Mouse (Mus musculus) lung, adult 2 months (tissue): ENCODE measurements around the gene Gm2174. TPM values are rescaled to one million over a fixed set of nuclear protein-coding genes. Genes with fewer than 3 reads are reported as not detected.

ENCODE experiments used
- DNase-seq: peaks from one replicate; pipeline ENCODE4 v3.0.0; 2022
- H3K4me1 ChIP-seq: fragments of 200-500 bp; 2 replicates; pipeline ENCODE4 v1.6.1; 2011; ENCODE audit warnings: low read length; ENCODE audit not compliant: control insufficient read depth, insufficient read depth
- H3K4me3 ChIP-seq: fragments of 200-500 bp; replicated peaks from 2 replicates; pipeline ENCODE3; 2011; ENCODE audit warnings: low read depth, mild to moderate bottlenecking, control low read depth, low read length; ENCODE audit errors: extremely low read depth
- CTCF ChIP-seq: fragments of 200-500 bp; IDR thresholded peaks from 2 replicates; pipeline ENCODE4 v1.5.1; 2011; ENCODE audit warnings: mild to moderate bottlenecking, low read length, control low read depth; ENCODE audit not compliant: insufficient read depth
- POLR2A ChIP-seq: fragments of 200-500 bp; IDR thresholded peaks from 2 replicates; pipeline ENCODE4 v1.6.1; 2011; ENCODE audit warnings: low read depth, mild to moderate bottlenecking, control low read depth, low read length, borderline replicate concordance; ENCODE audit errors: extremely low read depth
- WGBS: fragments of 180-500 bp; shearing (Covaris S2); methylation state at CpG from one replicate; pipeline ENCODE4 v1.1.7; 2018; 5-methylcytosine and 5-hydroxymethylcytosine counted together
- polyA plus RNA-seq: library from polyadenylated mRNA; depleted of rRNA; stranded (reverse); fragments of >200 nt; gene quantifications from 2 replicates; pipeline ENCODE4 v1.2.3, GENCODE M21; 2012; rRNA removed

Gm2174 gene
- not detected in 2 replicates for polyA plus RNA-seq

DNA sequence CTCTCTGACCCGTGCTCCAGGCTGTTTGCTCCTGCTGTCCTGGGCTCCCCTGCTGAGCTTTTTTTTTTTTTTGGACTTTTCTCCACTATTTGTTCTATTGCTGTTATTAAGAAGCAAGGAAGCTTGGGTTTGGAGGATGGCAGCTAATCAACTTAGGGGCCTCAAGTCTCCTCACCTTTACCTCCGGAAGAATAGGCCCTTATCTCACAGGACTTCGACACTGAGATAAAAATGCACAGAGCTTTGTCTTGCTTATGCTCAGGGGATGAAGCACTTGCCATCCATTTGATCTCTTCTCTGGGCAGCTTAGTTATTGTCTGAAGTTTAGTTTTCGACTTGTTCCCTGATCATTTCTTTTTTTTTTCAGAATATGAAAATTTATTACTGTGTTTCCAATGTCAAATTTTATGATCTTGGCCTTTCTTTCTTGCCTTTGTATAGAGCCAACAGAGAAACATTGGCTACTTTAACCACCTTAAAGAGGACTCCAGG, at the start of gene Gm2174:
TSS of gene Gm2174 (plus strand) at position 442 of the 492 bp plus-strand sequence.
- WGBS: 71% methylated on average over 4 of the region's 4 CpGs
- DNase-seq: no peak
- Histone ChIP-seq H3K4me1 (no peaks in the 10 kb centered on the region), H3K4me3 (no peak within 1 kb of the TSS)
- no peak for TF ChIP-seq CTCF

GRCm38 (mm10) chrX:56404646-56405045, 43.1 kb upstream of the Gm2174 start:
- WGBS: 34% methylated on average over 2 of the region's 2 CpGs
- TF ChIP-seq POLR2A (no peak), CTCF (no peak)
- Histone ChIP-seq H3K4me3 (no peak overlapping the region), H3K4me1 (no peaks in the 10 kb centered on the region)
- no peak for DNase-seq

- no peak for TF ChIP-seq CTCF
- TF ChIP-seq POLR2A: no peak
- 21% methylated on average over 1 of the region's 1 CpGs for WGBS
- Histone ChIP-seq H3K4me3 (no peak overlapping the region), H3K4me1 (no peaks in the 10 kb centered on the region)
- no peak for DNase-seq
These were observed 42.3 kb upstream of the Gm2174 start for GRCm38 (mm10) chrX:56405482-56405881.

GRCm38 (mm10) chrX:56406128-56406527, 41.6 kb upstream of the Gm2174 start:
- TF ChIP-seq POLR2A (no peak), CTCF (no peak)
- Histone ChIP-seq H3K4me3 (no peak overlapping the region), H3K4me1 (no peaks in the 10 kb centered on the region)
- DNase-seq: no peak
- 51% methylated on average over 5 of the region's 5 CpGs for WGBS

- TF ChIP-seq POLR2A (no peak), CTCF (no peak)
- Histone ChIP-seq H3K4me3 (no peak overlapping the region), H3K4me1 (no peaks in the 10 kb centered on the region)
- DNase-seq: no peak
- 49% methylated on average over 3 of the region's 3 CpGs for WGBS
These were observed 31.5 kb upstream of the Gm2174 start for GRCm38 (mm10) chrX:56416277-56416676.

DNA sequence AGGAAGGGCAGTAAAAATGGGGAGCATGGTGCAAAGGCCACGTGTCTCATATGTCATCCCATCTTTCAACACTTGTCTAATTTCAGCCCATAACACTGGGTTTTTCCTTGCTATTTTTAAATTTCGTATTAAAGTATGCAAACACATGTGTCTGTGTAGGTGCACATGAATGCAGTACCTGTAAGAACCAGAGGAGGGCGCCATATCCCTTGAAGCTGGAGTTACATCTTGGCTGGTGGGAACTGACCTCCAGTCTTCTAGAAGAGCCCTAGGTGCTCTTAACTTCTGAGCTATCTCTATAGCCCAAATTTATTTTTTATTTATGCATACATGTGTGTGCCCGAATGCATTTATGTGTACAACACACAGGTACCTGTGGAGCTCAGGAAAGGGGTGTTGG, 30.2 kb upstream of the Gm2174 start:
- no peak for DNase-seq
- 59% methylated on average over 4 of the region's 4 CpGs for WGBS
- no peak overlapping the region for H3K4me3 ChIP-seq
- TF ChIP-seq CTCF (no peak), POLR2A (no peak)
- no peaks in the 10 kb centered on the region for H3K4me1 ChIP-seq

GRCm38 (mm10) chrX:56430601-56431000, 17.2 kb upstream of the Gm2174 start:
- 44% methylated on average over 2 of the region's 2 CpGs for WGBS
- Histone ChIP-seq H3K4me3 (no peak overlapping the region), H3K4me1 (no peaks in the 10 kb centered on the region)
- TF ChIP-seq CTCF: no peak
- TF ChIP-seq POLR2A: no peak
- no peak for DNase-seq

DNA sequence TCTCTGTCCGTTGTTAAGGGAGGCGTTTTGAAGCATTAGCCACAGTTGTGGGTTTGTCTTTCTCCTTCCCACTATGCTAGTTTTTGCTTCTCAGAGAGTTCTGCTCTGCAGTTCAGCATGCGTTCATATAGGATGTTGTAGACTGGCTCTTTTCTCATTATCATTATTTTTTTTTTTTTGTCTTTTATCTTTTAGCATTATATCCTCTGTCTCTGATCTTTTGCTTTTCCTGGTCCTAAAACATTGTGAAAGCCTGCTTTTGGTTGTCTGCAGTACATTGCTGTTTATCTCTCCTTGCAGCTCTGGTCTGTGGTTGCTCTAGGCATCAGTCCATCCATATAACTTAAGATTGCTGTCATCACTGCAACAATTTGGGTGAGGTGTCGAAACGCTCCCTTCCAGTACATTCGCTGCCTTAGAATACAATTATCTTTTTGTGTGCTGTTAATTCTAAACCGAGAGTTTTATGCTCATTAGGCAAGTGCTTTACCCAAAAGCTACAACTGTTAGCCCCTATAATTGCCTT, 11.9 kb upstream of the Gm2174 start:
- no peak overlapping the region for H3K4me3 ChIP-seq
- TF ChIP-seq CTCF (no peak), POLR2A (no peak)
- no peak for DNase-seq
- no peaks in the 10 kb centered on the region for H3K4me1 ChIP-seq
- WGBS: 76% methylated on average over 7 of the region's 7 CpGs

DNA sequence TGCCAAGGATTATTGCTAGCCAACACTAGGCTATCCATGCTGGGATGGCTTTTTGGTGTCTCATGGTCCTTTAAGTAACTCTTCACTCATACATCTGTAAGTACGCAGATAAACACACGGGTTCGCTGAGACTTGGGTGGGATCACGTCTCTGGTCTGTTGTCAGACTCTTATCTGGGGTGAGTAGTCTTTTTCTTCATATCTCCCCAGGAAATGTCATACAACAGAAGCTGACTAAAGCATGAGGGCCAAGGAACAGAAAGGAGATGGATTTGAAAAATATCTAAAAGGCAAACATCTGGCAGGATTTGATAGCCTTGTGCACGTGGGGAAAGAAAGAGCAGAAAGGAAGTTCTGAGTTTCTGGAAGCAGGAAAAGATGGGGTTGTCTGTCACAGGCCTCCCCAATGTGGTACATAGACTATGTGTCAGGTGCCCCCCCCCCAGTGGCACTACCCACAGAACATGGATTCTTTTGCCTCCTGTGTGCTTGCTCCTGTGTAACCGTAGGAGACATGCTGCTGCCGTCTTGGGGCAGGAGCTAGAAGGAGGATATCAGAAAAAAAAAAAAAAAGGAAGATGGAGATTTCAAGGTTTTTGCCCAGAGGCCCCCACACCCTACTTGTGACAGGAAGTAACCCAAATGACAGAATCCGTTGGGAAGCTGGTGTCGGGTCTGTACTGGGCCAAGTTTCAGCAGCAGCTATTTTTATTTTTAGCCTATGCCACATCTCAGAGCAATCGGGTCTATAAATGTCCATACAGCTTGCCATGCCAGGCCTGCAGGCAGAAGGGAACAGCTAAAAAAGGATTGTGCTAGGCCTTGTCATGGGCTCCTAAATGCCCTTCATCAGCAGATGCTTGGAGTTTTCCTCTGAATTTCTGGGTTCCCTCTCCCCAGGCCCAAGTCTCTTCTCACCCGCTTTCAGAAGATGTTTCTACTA, 1.0 kb upstream of the Gm2174 start:
- TF ChIP-seq CTCF: no peak
- no peak for TF ChIP-seq POLR2A
- Histone ChIP-seq H3K4me3 (no peak overlapping the region), H3K4me1 (no peaks in the 10 kb centered on the region)
- WGBS: 66% methylated on average over 11 of the region's 11 CpGs
- no peak for DNase-seq
